Mouse (Mus musculus): Measurements from ENCODE around the gene Mtrf1. TPM values are rescaled to one million over a fixed set of nuclear protein-coding genes. Genes with fewer than 3 reads are reported as not detected.
A peak's percentile ranks its signal among the peaks of the same experiment; 100 is the strongest.
"Not testable (repeated sequence)": the region's sequence is repeated elsewhere in the genome, so short reads cannot be mapped to it uniquely, and the experiment has no call there.

Mtrf1 gene
- total RNA-seq (2021) = 1 to 10 TPM; 5.4 to 5.8 TPM
- long read RNA-seq, experiment 1, transcript Mtrf1-201 (11 exons, 1,799 nt) = major isoform, 7 of 9 reads
- long read RNA-seq, experiment 1, partial matches to known transcripts = 1 of 9 reads
- long read RNA-seq, experiment 1, other reads (novel, unspliced or antisense) = 1 of 9 reads
- long read RNA-seq, experiment 2, transcript Mtrf1-201 (11 exons, 1,799 nt) = major isoform, 7 of 8 reads
- long read RNA-seq, experiment 2, partial matches to known transcripts = 1 of 8 reads
- long read RNA-seq, experiment 2, other reads (novel, unspliced or antisense) = 0 of 8 reads

DNA sequence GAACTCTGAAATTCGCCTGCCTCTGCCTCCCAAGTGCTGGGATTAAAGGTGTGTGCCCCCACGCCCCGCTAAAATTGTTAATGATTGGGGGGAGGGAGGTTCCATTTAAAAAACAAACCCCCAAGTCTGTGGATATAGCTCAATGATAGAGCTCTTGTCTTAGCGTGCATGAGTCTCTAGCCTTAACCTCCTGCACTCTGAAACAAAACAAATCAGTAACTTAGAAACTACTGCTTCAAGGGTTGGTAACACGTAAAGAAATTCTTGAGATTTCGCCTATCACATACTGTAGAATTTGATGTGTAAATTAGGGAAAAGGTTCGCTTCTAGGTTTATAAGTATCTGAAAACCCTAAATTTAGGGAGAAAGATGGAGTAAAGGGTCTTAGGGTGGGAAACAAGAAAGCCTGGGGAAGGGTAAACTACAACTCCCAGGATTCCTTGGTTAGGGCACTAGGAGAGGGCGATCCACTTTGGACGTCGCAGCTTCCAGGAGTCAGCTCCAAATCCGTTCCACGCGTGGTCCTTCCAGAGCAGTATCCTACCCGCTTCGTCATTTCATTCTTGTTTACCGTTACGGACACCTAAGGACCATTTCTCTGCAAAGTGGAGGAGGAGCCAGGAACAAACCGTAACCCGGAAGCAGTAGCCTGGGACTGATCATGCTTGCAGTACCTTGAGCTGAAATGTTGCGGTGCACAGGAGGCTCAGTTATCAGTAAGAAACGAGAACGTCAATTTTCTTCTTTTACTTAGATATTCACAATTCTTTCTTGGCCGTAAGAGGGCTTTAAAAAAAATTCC, at the start of gene Mtrf1:
Gene Mtrf1 (plus strand): TSS at position 452 of the 802 bp plus-strand sequence.
- intact Hi-C loops (cut with DNase I; ENCODE audit: low total_unique reads) = no loop called here

DNA sequence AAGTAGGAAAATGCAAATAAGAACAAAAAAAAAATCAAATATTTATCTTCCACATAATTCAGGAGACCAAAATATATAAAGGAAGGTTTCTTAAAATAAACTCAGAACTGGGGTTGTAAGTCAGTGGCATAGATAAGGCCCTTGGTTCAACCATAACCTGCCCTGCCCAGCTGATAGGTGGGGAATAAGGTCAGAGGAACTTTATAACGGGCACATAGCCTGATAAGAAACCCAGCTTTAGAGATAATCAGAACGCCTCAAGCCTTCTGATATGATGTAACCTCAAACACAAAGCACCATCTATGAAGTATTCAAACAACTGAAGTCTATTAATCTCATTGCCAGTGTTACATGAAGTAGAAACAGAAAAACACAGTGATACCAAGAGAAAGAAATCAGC, 39.5 kb upstream of the Mtrf1 start:
- intact Hi-C loops (cut with DNase I; ENCODE audit: low total_unique reads) = no loop called here
- DNase-seq = no peak

More for the DNA sequence above, at the start of gene Mtrf1:
- DNase-seq = peak; percentile 32

DNA sequence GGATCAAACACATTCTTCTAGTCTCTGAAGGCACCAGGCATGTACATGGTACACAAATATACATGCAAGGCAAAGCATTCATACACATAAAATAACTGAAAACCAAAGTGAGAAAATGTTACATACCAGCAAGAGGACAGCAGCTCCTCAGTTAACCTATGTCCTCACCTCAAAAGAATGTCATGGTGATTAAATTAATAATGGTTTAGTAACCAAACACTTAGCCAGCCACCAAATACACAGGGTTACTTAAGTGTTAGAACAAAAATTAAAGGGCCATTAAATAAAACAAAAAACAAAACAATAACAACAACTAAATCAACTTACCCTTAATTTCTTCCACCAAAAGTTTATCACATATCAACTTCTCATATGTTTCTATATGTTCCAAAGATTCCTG, 20.5 kb upstream of the Mtrf1 start:
- intact Hi-C loops (cut with DNase I; ENCODE audit: low total_unique reads) = no loop called here
- no peak for DNase-seq

DNA sequence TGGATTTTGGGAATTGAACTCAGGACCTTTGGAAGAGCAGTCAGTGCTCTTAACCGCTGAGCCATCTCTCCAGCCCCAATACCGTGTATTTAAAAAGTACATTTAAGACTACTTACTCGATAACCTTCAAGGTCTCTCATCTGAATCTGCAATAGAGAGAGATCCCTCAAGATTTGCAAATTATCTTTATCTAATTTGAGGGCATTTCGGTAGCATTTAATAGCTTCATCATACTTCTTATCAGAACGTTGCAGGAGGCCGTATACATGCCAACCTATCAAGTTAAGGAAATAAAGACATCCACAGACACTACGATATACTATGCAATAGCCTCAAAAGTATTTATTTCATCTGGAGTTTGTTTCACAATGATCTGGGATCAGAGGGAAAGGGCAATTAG, 14.5 kb upstream of the Mtrf1 start:
- DNase-seq = no peak
- intact Hi-C loops (cut with DNase I; ENCODE audit: low total_unique reads) = no loop called here

DNA sequence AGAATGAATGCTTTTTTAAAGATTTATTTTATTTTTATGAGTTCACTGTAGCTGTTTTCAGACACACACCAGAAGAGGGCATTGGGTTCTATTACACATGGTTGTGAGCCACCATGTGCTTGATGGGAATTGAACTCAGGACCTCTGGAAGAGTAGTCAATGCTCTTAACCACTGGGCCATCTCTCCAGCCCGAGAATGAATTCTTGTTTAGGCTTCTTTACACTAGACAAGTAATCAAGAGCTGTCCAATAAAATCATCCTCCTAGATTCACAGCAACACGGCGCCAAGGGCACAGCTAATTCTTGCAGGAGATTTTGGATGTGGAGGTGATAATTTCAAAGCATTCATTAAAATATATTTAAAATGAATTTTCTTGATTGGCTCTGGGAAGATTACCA, 9.3 kb upstream of the Mtrf1 start:
- no peak for DNase-seq
- intact Hi-C loops (cut with DNase I; ENCODE audit: low total_unique reads) = no loop called here

DNA sequence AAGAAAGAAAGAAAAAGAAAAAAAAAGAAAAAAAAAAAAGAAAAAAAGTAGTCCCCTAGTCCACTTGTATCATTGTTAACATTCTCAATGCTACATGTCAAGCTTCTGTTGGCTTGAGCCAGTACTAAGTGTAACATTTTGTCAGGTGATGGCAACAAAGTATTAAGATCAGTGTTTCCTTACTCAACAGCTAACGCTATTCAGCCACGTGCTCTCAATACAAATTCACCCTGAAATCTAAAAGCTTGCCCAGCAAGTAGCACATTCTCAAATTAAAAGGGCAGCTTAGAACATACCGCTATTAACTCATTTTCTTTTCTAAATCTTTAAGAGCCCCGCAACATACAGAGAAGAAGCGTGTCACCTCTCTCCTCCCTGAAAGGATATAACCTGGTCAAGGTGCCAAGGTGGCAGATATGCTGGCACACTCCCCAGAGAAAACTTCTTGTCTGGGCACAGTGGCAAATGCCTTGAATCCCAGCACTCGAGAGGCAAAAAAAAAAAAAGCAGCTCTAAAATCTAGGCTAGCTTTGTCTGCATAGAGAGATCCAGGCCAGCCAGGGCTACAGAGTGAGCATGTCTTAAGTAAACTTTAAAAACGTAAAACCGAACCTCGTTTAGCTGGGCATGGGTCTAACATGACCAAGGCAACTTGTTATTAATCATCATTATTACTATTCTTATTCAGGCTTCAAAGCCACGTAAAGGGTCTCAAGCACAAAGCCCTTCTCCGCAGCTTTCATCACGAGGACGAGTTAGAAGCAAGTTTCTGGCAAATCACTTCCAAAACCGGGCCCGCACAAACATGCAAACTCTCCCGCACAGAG, 7.9 kb upstream of the Mtrf1 start:
- intact Hi-C loops (cut with DNase I; ENCODE audit: low total_unique reads) = no loop called here
- DNase-seq = peak; percentile 14

DNA sequence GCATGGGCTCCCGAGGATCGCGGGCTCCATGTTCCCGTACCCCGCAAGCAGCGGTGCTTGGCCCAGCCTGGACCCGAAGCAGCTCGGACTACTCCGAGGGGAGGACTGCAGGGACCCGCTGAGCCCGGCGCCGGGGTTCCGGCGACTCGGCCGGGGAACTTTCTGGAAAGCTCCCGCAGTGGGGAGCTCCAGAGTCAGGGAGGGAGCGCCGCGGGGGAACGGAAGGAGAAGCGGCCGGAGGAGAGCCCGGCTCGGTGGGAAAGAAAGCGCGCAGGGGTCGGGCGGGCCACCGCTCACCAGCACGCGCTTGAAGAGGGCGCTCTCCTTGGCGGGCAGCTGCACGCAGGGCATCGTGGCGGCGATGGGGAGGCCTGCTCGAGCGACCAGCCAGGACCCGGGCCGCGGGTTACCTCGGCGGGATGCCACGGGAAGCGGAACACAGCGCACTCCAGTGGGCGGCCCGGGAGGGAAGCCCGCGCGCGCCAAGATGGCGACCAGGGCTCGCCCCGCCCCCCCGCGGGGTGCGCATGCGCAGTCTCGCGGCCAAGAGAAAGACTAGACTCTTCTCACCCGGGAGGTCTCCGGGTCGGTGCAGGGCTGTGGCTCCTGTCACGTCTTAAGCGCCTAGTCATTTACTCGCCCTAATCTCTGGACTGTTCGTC, 7.2 kb upstream of the Mtrf1 start, which contains the start of gene Naa16:
Gene Naa16 (minus strand): TSS at position 514 of the 662 bp plus-strand sequence.
- intact Hi-C loops (cut with DNase I; ENCODE audit: low total_unique reads) = no loop called here
- DNase-seq = peak; percentile 97

DNA sequence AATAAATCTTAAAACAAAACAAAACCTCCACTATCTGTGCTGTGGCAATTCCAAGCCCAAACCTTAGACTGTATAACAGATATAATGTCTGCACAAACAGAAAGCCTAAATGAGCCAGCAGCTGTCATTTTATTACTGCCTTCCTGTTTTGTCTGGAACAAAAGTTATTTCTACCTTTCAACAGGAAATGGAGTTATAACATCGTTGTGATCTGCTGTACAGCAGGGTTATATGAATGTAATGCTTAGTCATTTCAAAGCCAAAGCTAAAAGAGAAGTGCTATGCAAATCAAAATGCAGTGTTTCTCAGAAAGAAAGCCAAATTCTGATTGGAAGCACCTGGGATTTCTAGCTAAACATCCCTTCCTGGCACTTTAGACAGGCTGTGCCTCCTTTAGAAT, 4.3 kb upstream of the Mtrf1 start:
- intact Hi-C loops (cut with DNase I; ENCODE audit: low total_unique reads) = no loop called here
- no peak for DNase-seq

DNA sequence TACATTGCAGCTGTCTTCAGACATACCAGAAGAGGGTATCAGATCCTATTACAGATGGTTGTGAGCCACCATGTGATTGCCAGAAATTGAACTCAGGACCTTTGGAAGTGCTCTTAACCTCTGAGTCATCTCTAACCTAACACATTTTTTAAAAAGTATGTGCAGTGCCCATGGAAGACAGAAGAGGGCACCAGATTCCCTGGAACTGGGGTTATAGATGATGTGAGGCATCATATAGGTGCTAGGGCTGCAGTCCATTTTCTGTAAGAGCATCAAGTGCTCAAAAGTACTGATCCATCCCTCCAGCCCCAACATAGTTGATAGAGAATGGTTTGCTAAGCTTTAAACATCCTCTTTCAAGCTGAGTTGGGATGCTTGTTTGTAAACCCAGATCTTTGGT, 3.0 kb upstream of the Mtrf1 start:
- intact Hi-C loops (cut with DNase I; ENCODE audit: low total_unique reads) = no loop called here
- no peak for DNase-seq

DNA sequence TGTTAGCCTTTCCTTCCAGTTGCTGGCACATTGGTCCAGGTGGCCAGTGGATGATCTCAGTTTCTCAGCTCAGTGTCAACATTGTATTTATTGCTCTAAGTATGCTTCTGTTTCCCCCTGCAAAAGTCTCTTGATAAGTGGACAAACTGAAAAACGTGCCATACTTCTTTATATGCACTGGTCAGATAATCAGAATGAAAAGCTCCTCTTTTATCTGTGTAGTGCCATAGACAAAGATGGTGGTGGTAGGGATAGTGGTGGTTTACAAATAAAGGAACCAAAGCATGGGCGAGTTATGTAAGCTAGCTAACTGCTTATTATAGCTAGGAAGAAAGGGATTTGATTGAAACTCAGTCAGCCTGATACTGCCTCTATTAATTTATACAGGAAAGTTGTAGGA, 10.1 kb downstream of the Mtrf1 start:
- intact Hi-C loops (cut with DNase I; ENCODE audit: low total_unique reads) = no loop called here
- DNase-seq = no peak

DNA sequence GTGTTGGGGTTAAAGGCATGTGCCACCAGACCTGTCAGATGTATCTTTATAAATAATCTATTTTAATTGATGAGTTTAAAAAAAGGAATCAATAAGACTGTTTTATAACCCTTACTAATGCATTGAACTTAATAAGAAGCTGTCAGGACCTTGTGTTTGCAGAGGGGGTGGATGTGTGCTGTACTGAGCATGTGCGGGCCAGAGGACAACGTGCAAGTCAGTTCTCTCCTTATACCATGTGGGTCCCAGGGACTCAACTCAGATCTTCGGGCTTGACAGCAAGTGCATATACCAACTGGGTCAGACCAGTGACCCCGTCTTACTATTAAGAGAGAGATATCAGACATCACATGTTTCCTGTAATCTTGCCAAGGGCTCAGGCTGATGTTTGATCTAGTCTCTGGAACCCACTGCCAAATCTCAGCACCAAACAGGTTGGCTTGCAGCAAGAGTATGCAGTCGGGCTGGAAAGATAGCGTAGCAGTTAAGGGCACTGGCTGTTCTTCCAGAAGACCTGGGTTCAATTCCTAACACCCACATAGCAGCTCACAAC, 11.8 kb downstream of the Mtrf1 start:
- no peak for DNase-seq

DNA sequence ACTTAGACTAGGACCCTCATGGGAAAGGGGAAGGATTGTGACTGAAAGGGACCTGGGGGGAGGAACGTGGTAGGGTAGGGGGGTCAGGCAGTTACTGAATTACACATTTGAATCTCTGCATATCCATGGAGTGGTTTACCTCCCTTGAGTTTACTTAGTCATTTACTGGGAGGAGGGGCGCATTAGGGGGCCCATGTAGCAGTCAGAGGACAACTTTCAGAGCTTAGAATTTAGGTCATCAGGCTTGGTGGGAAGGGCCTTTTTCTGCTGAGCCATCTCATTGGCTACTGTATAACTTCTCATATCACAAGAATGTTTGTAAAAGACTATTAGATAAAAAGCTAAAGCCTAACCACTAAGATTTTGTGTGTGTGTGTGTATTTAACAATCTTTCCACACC, 13.1 kb downstream of the Mtrf1 start:
- intact Hi-C loops (cut with DNase I; ENCODE audit: low total_unique reads) = loop anchor here (10.0 kb wide), 1 partner anchor 54 kb away; no protein-coding TSS in a partner anchor
- no peak for DNase-seq

More for the DNA sequence above, 11.8 kb downstream of the Mtrf1 start:
- intact Hi-C loops (cut with DNase I; ENCODE audit: low total_unique reads) = no loop called here

DNA sequence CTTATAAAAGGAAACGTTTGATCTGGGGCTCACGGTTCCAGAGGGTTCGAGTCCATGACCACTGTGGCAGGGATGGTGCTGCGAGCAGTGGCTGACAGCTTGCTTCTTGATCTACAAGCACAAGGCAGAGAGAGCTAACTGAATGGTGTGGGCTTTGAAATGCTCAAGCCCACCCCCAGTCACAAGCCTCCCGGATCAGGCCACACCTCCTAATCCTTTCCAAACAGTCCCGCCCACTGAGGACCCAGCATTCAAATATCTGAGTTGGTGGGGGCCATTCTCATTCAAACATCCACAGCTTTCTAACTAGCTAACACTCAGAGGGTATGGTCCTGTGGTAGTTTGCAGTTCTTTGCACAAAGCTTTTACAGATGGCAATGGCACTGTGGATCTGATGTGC, 15.5 kb downstream of the Mtrf1 start:
- intact Hi-C loops (cut with DNase I; ENCODE audit: low total_unique reads) = loop anchor here (10.0 kb wide), 1 partner anchor 52 kb away; no protein-coding TSS in a partner anchor

DNA sequence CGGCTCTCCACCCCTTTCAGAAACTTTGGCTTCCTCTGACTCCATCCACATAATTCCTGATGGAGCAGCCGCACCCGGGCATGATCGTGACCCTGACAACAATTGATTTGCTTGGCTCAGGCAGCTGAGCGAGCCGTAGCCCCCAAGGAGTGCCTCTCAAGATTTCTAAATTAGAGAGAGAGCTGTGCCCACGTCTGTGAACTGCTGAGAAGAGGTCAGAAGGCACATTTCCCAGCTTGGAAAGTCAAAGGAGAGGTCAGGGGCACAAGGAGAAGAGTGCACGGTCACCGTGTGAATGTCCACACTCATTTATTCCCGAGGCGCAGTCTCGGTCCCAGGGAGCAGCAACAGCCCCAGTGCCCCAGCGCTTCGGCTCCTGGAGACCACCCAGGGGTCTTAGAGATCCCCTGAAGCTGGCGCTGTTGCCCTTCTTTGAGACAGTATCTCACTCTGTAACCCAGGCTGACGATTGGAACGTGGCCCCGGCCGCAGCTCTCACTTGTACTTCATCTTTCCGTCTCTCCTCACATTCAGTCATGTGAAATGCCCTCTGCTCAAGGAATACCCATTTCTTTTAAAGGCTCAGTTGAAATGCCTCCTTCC, 22.6 kb downstream of the Mtrf1 start:
- intact Hi-C loops (cut with DNase I; ENCODE audit: low total_unique reads) = no loop called here
- DNase-seq = no peak

More for the DNA sequence above, 15.5 kb downstream of the Mtrf1 start:
- no peak for DNase-seq

DNA sequence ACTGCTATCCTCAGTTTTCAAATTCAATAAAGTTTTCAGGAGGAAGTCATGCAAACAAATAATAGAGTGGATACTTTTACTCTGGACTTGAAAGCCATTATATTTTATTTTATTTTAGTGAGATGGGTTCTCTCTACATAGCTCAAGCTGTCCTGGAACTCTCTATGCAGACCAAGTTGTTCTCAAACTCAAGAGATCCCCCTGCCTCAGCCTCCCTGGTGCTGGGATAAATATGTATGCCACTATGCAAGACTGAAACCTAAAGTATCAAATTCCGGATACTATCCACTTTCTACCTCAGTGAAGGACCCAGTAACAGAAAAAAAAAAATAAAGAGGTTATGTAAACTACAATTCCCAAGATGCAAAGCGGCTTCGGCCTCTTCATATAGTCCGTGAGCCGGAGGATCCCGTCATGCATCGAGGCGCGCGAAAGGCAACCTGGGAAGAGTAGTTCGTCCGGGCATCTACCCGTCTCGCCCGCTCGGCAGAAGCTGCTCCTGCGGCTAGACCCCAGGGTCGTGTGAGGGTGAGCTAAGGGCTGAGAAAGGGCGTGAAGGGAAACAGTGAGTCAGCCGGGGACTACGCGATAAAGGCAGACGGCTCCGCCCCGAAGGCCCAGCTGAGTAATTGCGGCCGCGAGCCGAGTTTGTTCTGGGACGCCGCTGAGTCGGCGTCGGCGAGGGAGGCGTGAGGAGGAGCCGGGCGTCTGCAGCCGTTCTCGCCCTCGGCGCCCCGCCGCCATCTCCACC, 28.6 kb downstream of the Mtrf1 start, which contains the start of gene Kbtbd7:
Gene Kbtbd7 (plus strand): TSS at position 533 of the 751 bp plus-strand sequence.
- DNase-seq = peak; percentile 94
- intact Hi-C loops (cut with DNase I; ENCODE audit: low total_unique reads) = no loop called here

DNA sequence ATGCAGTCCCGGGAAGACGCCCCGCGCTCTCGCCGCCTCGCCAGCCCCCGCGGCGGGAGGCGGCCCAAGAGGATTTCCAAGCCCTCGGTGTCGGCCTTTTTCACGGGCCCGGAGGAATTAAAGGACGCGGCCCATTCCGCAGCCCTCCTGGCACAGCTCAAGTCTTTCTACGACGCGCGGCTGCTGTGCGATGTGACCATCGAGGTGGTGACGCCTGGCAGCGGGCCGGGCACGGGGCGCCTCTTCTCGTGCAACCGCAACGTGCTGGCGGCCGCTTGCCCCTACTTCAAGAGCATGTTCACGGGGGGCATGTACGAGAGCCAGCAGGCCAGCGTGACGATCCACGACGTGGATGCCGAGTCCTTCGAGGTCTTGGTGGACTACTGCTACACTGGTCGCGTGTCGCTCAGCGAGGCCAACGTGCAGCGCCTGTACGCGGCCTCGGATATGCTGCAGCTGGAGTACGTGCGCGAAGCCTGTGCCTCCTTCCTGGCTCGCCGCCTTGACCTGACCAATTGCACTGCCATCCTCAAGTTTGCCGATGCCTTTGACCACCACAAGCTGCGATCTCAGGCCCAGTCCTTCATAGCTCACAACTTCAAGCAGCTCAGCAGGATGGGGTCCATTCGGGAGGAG, 29.3 kb downstream of the Mtrf1 start:
- intact Hi-C loops (cut with DNase I; ENCODE audit: low total_unique reads) = not testable (repeated sequence)

DNA sequence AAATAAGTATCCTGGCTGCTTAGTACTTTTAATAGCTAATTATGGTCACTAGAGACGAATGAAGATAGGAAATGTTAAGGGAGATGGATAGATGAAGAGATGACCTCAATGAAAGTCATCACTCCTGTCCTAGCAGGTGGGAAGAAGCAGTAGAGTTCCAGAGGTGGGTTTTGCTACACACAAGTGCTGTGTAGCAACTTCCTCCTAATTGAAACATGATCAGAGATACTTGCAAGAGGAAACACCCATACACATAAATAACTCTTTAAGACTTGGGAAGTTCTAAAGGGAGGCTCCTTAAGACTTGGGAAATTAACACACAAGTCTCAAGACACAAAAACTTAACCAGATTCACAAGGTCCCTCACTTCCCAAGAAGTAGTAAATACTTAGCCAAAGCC, 36.5 kb downstream of the Mtrf1 start:
- no peak for DNase-seq
- intact Hi-C loops (cut with DNase I; ENCODE audit: low total_unique reads) = no loop called here

More for the DNA sequence above, 29.3 kb downstream of the Mtrf1 start:
- not testable (repeated sequence) for DNase-seq

All from gastrocnemius, postnatal 14 days (tissue).